Mouse (Mus musculus) fibroblast of lung, adult 2 months (primary cell): Measurements from ENCODE around the gene Acvr2a.

ENCODE experiments used
- DNase-seq: peaks from one replicate; pipeline ENCODE4 v3.0.0-alpha.2; 2011; ENCODE audit warnings: low read depth

Gene Acvr2a

DNA sequence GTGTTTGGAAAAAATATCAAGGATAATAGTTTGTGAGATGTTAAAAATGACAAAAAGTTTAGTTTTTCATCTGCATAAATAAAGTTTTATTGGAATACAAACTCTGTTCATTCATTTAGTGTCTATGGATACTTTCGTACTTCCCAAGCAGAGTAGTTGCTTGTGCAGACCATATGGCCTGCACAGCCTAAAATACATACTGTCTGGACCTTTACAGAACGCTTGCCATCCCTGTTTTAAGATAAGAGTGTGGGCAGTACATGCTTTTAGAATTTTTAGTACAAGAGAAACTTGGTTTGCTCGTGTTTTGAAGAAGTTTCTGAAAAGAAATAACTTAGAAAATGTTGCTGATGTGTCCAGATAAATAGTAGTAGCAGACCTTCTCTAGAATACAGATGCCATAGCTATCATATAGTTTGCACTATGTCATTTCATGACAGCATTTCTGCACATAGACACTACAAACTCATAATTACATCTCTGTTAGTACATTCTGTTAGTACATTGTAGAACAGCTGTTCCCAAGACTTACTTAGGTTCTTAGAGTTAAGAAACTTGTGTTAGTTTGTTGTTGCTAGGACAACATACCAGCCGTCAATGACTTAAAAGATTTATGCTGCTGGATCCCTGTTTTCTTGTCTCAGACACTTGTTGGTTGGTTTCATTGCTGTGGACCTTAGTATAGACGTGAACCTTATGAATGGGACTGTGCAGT, 54.4 kb downstream of the Acvr2a start:
- DNase-seq = no peak

DNA sequence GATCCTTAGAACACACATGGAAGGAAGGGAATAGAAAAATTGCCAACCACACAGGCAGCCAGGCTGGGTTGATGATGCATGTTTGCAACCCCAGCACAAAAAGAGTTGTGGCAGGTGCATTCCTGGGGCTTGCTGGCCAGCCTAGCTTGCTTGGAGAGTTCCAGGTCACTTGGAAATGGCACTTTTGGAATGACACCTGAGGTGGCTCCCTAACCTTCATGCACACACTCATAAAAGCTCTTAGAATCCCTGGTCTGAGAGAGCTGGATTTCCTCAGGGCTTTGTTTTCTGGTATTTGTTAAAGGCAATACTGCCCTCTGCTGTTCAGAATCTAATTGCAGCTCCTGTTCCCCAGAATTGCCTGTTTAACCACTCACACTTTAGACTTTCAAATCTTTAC, 72.0 kb downstream of the Acvr2a start:
- DNase-seq = peak; percentile 26

DNA sequence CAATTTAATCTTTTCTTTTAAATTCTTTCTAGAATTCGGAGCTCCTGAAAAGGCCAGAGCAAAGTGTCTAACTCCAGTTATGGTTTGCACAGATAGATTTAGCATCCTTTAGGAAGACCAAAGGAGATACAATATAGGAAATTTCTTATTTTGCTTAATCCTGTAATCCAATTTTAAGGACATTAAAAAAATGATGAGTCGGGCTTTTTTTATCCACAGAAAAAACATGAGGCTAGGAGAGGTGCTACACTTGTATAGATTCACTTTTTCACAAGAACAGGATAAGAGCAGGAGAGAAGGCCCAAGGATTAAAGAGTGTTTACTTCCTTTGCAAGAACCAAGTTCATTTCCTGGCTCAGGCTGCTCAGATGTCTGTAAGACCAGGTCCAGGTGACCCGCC, 81.3 kb downstream of the Acvr2a start:
- no peak for DNase-seq

DNA sequence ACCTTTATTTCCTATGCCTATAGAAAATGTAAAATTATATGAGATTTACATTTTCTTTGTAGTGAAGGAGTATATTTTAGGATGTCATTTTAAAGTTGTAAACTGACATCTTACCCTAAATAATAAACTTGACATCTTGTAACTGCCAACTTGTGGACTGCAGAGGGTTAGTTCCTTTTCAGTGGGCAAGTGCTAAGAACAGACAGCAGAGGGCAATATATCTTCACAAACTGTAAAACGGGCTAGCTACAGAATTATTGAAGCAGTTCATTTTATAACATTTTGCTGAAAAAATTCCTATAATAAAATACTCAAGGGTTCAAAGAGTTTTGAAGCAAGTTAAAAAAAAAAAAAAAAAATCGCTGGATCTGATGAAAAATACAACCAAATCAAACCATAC, 95.0 kb downstream of the Acvr2a start:
- peak; percentile 28 for DNase-seq

DNA sequence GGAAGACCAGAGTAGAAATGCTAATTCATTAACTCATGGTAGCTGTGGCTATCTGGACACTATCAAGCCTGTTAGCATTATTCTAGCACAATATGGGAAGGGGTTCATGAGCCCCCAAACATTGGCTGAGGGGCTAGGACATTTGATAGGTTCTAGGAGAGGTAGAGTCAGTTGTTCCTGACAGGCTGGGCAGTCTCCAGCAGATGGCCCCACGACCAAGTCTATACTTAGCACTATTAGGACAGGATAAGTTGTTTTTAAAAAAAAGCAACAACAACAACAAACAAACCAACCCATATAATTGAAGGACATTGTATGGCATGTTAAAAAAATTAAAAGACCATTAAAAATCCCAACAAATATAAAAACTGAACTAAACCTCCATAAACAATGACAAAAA, 100.3 kb downstream of the Acvr2a start:
- no peak for DNase-seq

DNA sequence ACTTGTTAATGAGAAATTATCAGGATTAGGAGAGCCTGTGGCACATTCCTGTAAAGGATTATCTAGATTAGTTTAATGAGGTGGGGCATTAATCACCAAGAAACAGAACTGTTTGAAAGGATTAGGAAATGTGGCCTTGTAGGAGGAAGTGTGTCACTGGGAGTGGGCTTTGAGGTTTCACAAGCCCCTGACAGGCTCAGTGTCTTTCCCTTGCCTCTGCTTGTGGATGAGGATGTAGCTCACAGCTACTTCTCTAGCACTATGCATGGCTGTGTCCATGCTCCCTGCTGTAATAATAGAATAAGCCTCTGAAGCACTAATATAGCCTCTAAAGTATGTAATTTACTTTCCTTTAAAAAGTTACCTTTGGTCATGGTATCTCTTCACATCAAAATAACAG, 101.9 kb downstream of the Acvr2a start:
- DNase-seq = no peak

DNA sequence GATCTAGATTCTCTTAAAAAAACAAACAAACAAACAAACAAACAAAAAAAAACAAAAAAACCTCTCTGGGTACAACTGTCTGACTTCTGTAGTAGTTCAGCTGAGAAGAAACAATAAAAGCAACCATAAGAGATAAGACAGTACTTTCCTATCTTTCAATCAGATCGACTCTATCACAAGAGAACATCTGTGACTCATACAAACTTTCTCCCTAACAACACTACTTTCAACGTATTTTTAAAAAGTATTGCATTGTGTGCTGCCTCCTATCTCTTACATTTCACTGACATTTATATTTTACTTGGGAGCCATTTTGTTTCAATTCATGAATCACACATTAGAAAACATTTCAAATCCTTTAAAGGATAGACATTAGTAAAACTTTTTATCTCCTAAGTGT, 121.1 kb downstream of the Acvr2a start:
- no peak for DNase-seq

DNA sequence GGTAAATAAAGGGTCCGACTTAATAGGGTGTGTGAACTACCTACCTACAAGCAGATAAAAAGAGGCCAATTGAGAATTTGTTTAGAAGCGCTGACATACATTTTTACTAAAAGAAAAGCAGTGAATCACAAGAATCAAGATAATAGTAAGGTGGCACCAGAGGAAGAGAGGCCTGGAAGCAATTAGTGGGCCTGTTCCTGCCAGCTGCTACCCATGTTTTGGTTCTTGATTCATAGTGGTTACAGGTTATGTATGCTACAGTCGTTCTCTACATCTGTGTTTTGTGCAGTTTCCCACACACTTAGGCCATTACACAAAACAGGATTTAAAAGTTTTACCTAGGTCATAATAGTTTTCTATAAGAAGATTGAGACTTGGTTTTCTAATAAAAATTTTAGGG, 133.9 kb downstream of the Acvr2a start:
- DNase-seq = no peak

DNA sequence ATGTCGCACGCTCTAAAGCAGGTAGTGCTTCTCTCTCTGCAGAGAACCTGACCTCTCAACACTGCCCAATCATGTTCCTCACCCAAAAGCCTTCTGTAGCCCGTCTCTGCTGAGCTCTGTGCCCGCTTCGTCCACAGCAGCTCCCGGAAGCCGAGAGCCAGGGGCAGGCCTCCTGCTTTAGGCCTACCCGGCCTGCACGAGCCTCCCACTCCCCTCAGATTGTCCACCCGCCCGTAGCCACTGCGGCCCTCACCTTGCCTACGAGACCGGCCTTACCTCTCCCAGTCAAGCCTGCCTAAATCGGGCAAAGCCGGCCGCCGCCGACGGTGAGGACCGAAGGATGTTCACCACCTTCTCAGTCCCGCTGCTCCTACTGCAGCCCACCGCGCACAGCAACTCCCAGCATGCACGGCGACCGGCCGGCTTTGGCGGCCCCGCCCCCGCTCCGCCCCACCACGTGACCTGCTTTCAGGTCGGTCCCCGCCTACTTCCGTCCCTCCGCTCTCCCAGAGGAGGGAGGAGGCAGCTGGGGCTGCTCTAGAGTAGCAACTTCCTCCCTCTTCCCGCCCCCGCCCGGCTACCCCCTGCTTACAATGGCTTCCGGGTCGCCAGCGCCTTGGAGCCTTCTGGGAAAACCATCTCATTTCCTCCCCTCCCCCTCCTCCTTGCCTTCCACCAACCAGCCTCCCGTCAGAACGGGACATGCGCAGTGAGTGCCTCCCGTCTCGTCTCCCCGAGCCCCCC, 135.1 kb downstream of the Acvr2a start, which contains the start of gene Mbd5:
TSS of gene Mbd5 (plus strand) at position 668 of the 744 bp plus-strand sequence.
- DNase-seq = peak; percentile 97

DNA sequence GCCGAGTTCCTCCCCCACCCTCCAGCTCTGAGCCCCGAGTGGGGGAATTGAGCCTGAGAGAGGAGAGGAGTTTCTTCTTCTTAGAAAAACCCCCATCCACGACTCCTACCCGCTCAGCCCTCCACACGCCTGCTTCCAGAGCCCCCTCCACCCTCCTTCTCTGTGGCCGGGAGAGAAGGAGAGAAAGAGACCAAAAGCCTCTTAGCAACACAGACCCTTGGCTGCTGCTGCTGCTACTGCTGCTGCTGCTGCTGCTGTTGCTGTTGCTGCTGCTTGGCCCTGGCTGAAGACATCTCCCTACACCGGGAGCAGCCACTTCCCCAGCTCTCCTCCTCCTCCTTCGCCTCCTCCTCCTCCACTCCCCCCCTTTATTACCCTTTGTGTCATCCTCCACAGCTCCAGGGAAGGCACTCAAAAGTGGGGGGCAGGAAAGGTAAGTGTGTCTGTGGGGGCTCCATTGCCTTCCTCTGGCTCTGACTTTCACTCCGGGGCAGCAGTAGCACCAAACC, 135.9 kb downstream of the Acvr2a start:
- no peak for DNase-seq

DNA sequence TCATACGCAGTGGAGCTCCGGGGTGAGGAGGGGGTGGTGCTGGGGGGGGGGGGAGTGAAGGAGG, 136.2 kb downstream of the Acvr2a start, which contains the start of gene Orc4:
TSS of gene Orc4 (minus strand) at position 26 of the 64 bp plus-strand sequence.
- no peak for DNase-seq

DNA sequence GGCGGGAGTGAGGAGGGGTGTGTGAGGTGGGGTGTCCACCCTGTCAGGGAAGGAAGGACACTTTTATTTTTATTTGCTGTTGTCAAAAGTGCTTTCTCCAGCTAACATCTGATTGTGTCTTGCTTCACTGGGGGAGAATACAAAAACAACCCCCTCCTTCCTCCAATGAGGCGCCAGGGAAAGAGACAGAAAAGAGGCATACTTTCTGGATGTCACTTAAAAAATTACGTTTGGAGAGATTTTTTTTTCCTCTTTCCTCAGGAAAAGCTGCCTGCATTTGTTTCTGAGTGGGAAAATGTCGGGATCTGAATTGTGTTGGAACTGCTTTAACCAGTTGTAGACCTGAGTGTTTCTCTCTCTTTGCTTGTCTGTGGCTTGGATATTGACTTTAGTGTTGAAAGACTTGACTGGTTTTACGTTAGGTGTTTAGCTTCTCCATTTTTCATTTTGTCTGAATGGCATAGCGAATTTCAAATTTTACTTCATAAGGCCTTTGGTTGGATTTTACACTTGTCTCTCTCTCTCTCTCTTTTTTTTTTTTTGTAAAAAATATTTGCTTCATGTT, 136.5 kb downstream of the Acvr2a start:
- DNase-seq = no peak
